Mouse (Mus musculus) CH12.LX (cell line): ENCODE measurements around the gene Snx9.

Experiments
- CHD1 ChIP-seq: IDR thresholded peaks from 2 replicates; pipeline ENCODE4 v1.6.1; 2012; ENCODE audit warnings: low read depth, low read length, improper control_type of control experiment, inconsistent platforms
- CTCF ChIP-seq, 2 experiments: IDR thresholded peaks in 1 of 2; conservative IDR thresholded peaks in 1 of 2; 2 replicates each; pipeline ENCODE4 v1.5.1; 2011 to 2012; ENCODE audit warnings: low read depth in 2 of 2, low read length in 2 of 2, improper control_type of control experiment in 1 of 2, inconsistent platforms in 1 of 2, mild to moderate bottlenecking in 1 of 2, moderate library complexity in 1 of 2
- E2F4 ChIP-seq: IDR thresholded peaks from 2 replicates; pipeline ENCODE4 v1.6.1; 2011; ENCODE audit warnings: low read depth, low read length, improper control_type of control experiment; ENCODE audit not compliant: insufficient replicate concordance
- MAX ChIP-seq: IDR thresholded peaks from 2 replicates; pipeline ENCODE4 v1.6.1; 2011; ENCODE audit warnings: low read length, improper control_type of control experiment
- NRF1 ChIP-seq: IDR thresholded peaks from 2 replicates; pipeline ENCODE4 v1.6.1; 2014; ENCODE audit warnings: low read depth, mild to moderate bottlenecking, inconsistent platforms, low read length, improper control_type of control experiment, moderate library complexity
- TCF12 ChIP-seq: IDR thresholded peaks from 2 replicates; pipeline ENCODE4 v1.6.1; 2014; ENCODE audit warnings: low read depth, mild to moderate bottlenecking, inconsistent platforms, low read length, improper control_type of control experiment
- ZKSCAN1 ChIP-seq: IDR thresholded peaks from 2 replicates; pipeline ENCODE4 v1.6.1; 2012; ENCODE audit warnings: low read depth, inconsistent platforms, low read length, improper control_type of control experiment, borderline replicate concordance

- TF ChIP-seq CHD1 (no peak), ZKSCAN1 (no peak), CTCF (conservative IDR thresholded peaks at IDR 0.05 in 1 of 2, IDR thresholded peaks at IDR 0.05 in 1 of 2; ENCODE audit: low read depth in 2 of 2, low read length in 2 of 2) (peak in 1 of 2 experiments; percentile 48; a peak in 2 of 4 replicates), TCF12 (no peak), NRF1 (no peak), E2F4 (no peak), MAX (no peak)
Measured at GRCm38 (mm10) chr17:5923281-5923680, 82.2 kb downstream of the Snx9 start.
